Mouse (Mus musculus): Measurements from ENCODE around the gene Pdia4.

GRCm38 (mm10) chr6:47835482-47835983 is 22.3 kb upstream of the Pdia4 start, which contains the start of gene Zfp398:
- TF ChIP-seq CTCF (IDR thresholded peaks at IDR 0.05; ENCODE audit: insufficient read depth, low read depth, low read length) (peak; percentile 93), POLR2A (IDR thresholded peaks at IDR 0.05; ENCODE audit: insufficient read depth, low read depth, low read length) (peak; percentile 61)

Measured in olfactory bulb, adult 2 months (tissue).